Mouse (Mus musculus): ENCODE measurements around the gene Ppef2. TPM values are rescaled to one million over a fixed set of nuclear protein-coding genes. Genes with fewer than 3 reads are reported as not detected.

Ppef2 gene
- polyA plus RNA-seq (2015; fragmentation: Nextera tagmentation; extraction: Ambion mirVana) = 0.50 and 0.99 TPM in 2 replicates

GRCm38 (mm10) chr5:92256218-92256617 is at the start of gene Ppef2:
Gene Ppef2 (minus strand): TSS chr5:92256278.
- Histone ChIP-seq H3K36me3 (replicated peaks) (no peaks in the 10 kb centered on the region), H3K27me3 (replicated peaks) (no peaks in the 10 kb centered on the region), H3K9ac (no peak within 1 kb of the TSS), H3K9me3 (no peaks in the 10 kb centered on the region), H3K27ac (no peak within 1 kb of the TSS), H3K4me3 (no peak within 1 kb of the TSS), H3K4me2 (no peak within 1 kb of the TSS), H3K4me1 (no peaks in the 10 kb centered on the region)
- WGBS = 8% methylated on average over 6 of the region's 6 CpGs
- no peak for ATAC-seq (replicated peaks)

- WGBS = 89% methylated on average over 3 of the region's 3 CpGs
- H3K9ac ChIP-seq = no peak overlapping the region
- no peak for ATAC-seq (replicated peaks)
- H3K27ac ChIP-seq = no peak overlapping the region
- H3K4me1 ChIP-seq = peaks cover 14% of the 10 kb centered on the region
- H3K36me3 ChIP-seq (replicated peaks) = peaks cover 57% of the 10 kb centered on the region
- no peaks in the 10 kb centered on the region for H3K27me3 ChIP-seq (replicated peaks)
- H3K4me3 ChIP-seq = no peak overlapping the region
- no peak overlapping the region for H3K4me2 ChIP-seq
- H3K9me3 ChIP-seq = no peaks in the 10 kb centered on the region
These were observed 48.2 kb upstream of the Ppef2 start for GRCm38 (mm10) chr5:92304291-92304690.

GRCm38 (mm10) chr5:92302149-92302840 is 46.2 kb upstream of the Ppef2 start:
- H3K27ac ChIP-seq = no peak overlapping the region
- H3K27me3 ChIP-seq (replicated peaks) = no peaks in the 10 kb centered on the region
- no peak overlapping the region for H3K9ac ChIP-seq
- no peaks in the 10 kb centered on the region for H3K9me3 ChIP-seq
- no peak overlapping the region for H3K4me2 ChIP-seq
- peaks cover 66% of the 10 kb centered on the region for H3K36me3 ChIP-seq (replicated peaks)
- 94% methylated on average over 13 of the region's 13 CpGs for WGBS
- H3K4me1 ChIP-seq = no peaks in the 10 kb centered on the region
- ATAC-seq (replicated peaks) = no peak
- no peak overlapping the region for H3K4me3 ChIP-seq

GRCm38 (mm10) chr5:92294525-92294924 is 38.4 kb upstream of the Ppef2 start:
- Histone ChIP-seq H3K36me3 (replicated peaks) (peaks cover 66% of the 10 kb centered on the region), H3K9ac (no peak overlapping the region), H3K4me1 (no peaks in the 10 kb centered on the region), H3K27ac (no peak overlapping the region), H3K4me2 (no peak overlapping the region), H3K4me3 (no peak overlapping the region), H3K27me3 (replicated peaks) (no peaks in the 10 kb centered on the region), H3K9me3 (no peaks in the 10 kb centered on the region)
- WGBS = 88% methylated on average over 2 of the region's 2 CpGs
- ATAC-seq (replicated peaks) = no peak

GRCm38 (mm10) chr5:92291652-92292414 is 35.8 kb upstream of the Ppef2 start:
- Histone ChIP-seq H3K9me3 (no peaks in the 10 kb centered on the region), H3K36me3 (replicated peaks) (peaks cover 73% of the 10 kb centered on the region), H3K4me2 (no peak overlapping the region), H3K27me3 (replicated peaks) (no peaks in the 10 kb centered on the region), H3K27ac (no peak overlapping the region), H3K4me1 (no peaks in the 10 kb centered on the region), H3K9ac (no peak overlapping the region), H3K4me3 (no peak overlapping the region)
- 93% methylated on average over 6 of the region's 6 CpGs for WGBS
- ATAC-seq (replicated peaks) = no peak

GRCm38 (mm10) chr5:92287840-92288239 is 31.8 kb upstream of the Ppef2 start:
- Histone ChIP-seq H3K27ac (no peak overlapping the region), H3K4me1 (no peaks in the 10 kb centered on the region), H3K9ac (no peak overlapping the region), H3K9me3 (no peaks in the 10 kb centered on the region), H3K4me3 (no peak overlapping the region), H3K27me3 (replicated peaks) (no peaks in the 10 kb centered on the region), H3K36me3 (replicated peaks) (peaks cover 59% of the 10 kb centered on the region), H3K4me2 (no peak overlapping the region)
- 88% methylated on average over 6 of the region's 6 CpGs for WGBS
- no peak for ATAC-seq (replicated peaks)

GRCm38 (mm10) chr5:92283107-92283506 is 27.0 kb upstream of the Ppef2 start:
- Histone ChIP-seq H3K4me1 (peaks cover 9% of the 10 kb centered on the region), H3K27me3 (replicated peaks) (no peaks in the 10 kb centered on the region), H3K27ac (no peak overlapping the region), H3K36me3 (replicated peaks) (peaks cover 27% of the 10 kb centered on the region), H3K9me3 (no peaks in the 10 kb centered on the region), H3K9ac (no peak overlapping the region), H3K4me3 (no peak overlapping the region), H3K4me2 (no peak overlapping the region)
- 80% methylated on average over 3 of the region's 3 CpGs for WGBS
- no peak for ATAC-seq (replicated peaks)

GRCm38 (mm10) chr5:92282571-92282970 is 26.5 kb upstream of the Ppef2 start:
- Histone ChIP-seq H3K9ac (no peak overlapping the region), H3K27ac (no peak overlapping the region), H3K4me3 (no peak overlapping the region), H3K27me3 (replicated peaks) (no peaks in the 10 kb centered on the region), H3K4me1 (peaks cover 9% of the 10 kb centered on the region), H3K36me3 (replicated peaks) (peaks cover 21% of the 10 kb centered on the region; the same call in 1 of the 2 replicates), H3K4me2 (no peak overlapping the region), H3K9me3 (no peaks in the 10 kb centered on the region)
- WGBS = 74% methylated on average over 4 of the region's 4 CpGs
- ATAC-seq (replicated peaks) = no peak

GRCm38 (mm10) chr5:92278942-92279537 is 23.0 kb upstream of the Ppef2 start:
- Histone ChIP-seq H3K27me3 (replicated peaks) (no peaks in the 10 kb centered on the region), H3K9ac (no peak overlapping the region), H3K27ac (0 out of 2 replicates have a peak overlapping the region, but pooled peaks have one; percentile 29), H3K4me2 (peak overlapping the region; percentile 88; the same call in 1 of the 2 replicates), H3K4me1 (peaks cover 9% of the 10 kb centered on the region), H3K36me3 (replicated peaks) (no peaks in the 10 kb centered on the region), H3K4me3 (peak overlapping the region; percentile 56; the same call in 1 of the 2 replicates), H3K9me3 (no peaks in the 10 kb centered on the region)
- 79% methylated on average over 10 of the region's 10 CpGs for WGBS
- no peak for ATAC-seq (replicated peaks)

GRCm38 (mm10) chr5:92277437-92278394 is 21.6 kb upstream of the Ppef2 start, which contains the start of gene Naaa:
Gene Naaa (minus strand): TSS chr5:92278170.
- Histone ChIP-seq H3K4me1 (peaks cover 9% of the 10 kb centered on the region), H3K27me3 (replicated peaks) (no peaks in the 10 kb centered on the region), H3K9ac (peak within 1 kb of the TSS; percentile 52), H3K36me3 (replicated peaks) (no peaks in the 10 kb centered on the region), H3K4me3 (peak within 1 kb of the TSS; percentile 56), H3K9me3 (no peaks in the 10 kb centered on the region), H3K27ac (peak within 1 kb of the TSS; percentile 61), H3K4me2 (peak within 1 kb of the TSS; percentile 88)
- WGBS = 3% methylated on average over 54 of the region's 54 CpGs
- ATAC-seq (replicated peaks) = peak; percentile 91

GRCm38 (mm10) chr5:92270496-92270895 is 14.4 kb upstream of the Ppef2 start:
- Histone ChIP-seq H3K9ac (no peak overlapping the region), H3K27ac (no peak overlapping the region), H3K4me3 (no peak overlapping the region), H3K9me3 (no peaks in the 10 kb centered on the region), H3K4me1 (no peaks in the 10 kb centered on the region), H3K27me3 (replicated peaks) (no peaks in the 10 kb centered on the region), H3K4me2 (no peak overlapping the region), H3K36me3 (replicated peaks) (no peaks in the 10 kb centered on the region)
- WGBS = 83% methylated on average over 7 of the region's 7 CpGs
- no peak for ATAC-seq (replicated peaks)
